Mouse (Mus musculus) olfactory bulb, adult 2 months (tissue): ENCODE measurements around the gene Arid5b. TPM values are rescaled to one million over a fixed set of nuclear protein-coding genes. Genes with fewer than 3 reads are reported as not detected.

Experiments used
- H3K27ac ChIP-seq: fragments of 200-500 bp; 2 replicates; pipeline ENCODE4 v1.5.1; 2012; ENCODE audit warnings: low read depth, low read length; ENCODE audit not compliant: insufficient read depth
- H3K4me1 ChIP-seq: fragments of 200-500 bp; 2 replicates; pipeline ENCODE4 v1.6.1; 2012; ENCODE audit warnings: low read length; ENCODE audit not compliant: control insufficient read depth, insufficient read depth
- H3K4me3 ChIP-seq: fragments of 200-500 bp; 2 replicates; pipeline ENCODE4 v1.5.1; 2012; ENCODE audit warnings: mild to moderate bottlenecking, low read depth, low read length, moderate library complexity; ENCODE audit not compliant: insufficient read depth
- CTCF ChIP-seq: fragments of 200-500 bp; IDR thresholded peaks from 2 replicates; pipeline ENCODE4 v1.5.1; 2012; ENCODE audit warnings: low read depth, mild to moderate bottlenecking, low read length, moderate library complexity; ENCODE audit not compliant: insufficient read depth
- POLR2A ChIP-seq: fragments of 200-500 bp; IDR thresholded peaks from 2 replicates; pipeline ENCODE4 v1.6.1; 2012; ENCODE audit warnings: mild to moderate bottlenecking, low read depth, low read length, moderate library complexity; ENCODE audit not compliant: insufficient read depth
- WGBS: fragments of 180-500 bp; shearing (Covaris S2); methylation state at CpG from one replicate; pipeline ENCODE4 v1.1.7; 2018; 5-methylcytosine and 5-hydroxymethylcytosine counted together
- polyA plus RNA-seq: library from polyadenylated mRNA; stranded (reverse); fragments of >200 nt; gene quantifications from 2 replicates; pipeline ENCODE4 v1.2.4, GENCODE M21; 2012; ENCODE audit warnings: low replicate concordance; ENCODE audit not compliant: missing spikeins, insufficient read depth, insufficient read length

The Arid5b gene
- polyA plus RNA-seq, 1 experiment, result not detected

DNA sequence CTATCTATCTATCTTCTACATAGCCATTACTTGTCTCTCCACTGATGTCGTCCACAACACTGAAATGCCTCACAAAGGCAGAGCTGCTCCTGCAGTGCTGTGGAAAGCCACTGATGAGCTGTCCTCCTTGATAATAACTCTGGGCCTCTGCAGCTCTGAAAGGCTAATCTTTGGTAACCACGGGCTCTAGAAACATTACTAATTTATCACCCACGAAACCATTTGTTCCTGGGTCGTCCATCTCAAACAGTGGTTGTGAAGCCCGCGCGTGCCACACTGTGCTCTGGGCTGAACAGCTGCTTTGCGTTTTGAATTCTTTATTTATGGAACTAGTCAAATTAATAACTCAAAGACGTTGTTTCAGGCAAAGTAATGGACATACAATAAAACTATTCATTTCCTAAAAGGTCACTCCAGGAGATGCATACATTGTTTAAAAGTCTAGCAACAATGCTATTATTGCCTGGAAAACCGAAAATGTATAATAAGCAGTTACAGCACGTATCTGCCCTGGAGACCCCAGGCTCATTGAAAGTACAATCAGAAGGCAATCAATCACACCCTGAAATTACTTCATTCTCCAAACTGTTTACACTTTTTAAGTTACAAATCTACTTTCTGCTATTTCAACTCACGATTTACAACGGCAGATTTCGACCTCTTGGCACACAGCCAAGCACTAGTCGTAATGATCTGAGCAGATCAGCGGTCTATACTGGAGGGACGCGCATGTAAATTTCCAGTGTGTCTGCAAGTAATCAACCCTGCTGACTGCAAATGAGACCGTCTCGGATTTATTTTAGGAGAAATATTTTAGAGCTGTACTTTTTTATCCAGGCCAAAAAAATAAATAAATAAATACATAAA lies 70.5 kb downstream of the Arid5b start:
- Histone ChIP-seq H3K4me3 (no peak overlapping the region), H3K27ac (no peak overlapping the region), H3K4me1 (peaks cover 2% of the 10 kb centered on the region; the same call in 1 of the 2 replicates)
- WGBS, result 26% methylated on average over 20 of the region's 20 CpGs
- TF ChIP-seq CTCF (no peak), POLR2A (no peak)

DNA sequence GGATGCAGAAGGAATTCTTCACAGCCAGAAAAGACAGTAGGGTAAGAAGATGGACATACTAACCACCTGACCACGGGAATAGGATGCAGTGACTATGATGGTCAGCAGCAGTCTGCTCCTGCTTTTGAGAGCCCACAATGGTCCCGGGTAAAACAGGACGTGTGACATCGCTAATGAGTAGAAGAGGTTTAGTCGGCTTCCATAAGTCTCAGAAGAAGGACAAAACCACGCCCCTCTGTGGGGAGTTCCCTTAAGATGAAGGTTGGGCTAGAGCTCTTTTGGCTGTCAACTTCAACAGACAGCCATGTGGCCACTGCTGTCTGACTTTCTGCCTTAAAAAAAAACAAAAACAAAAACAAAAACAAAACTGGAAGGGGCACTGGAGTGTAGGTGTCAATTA lies 74.1 kb downstream of the Arid5b start:
- TF ChIP-seq POLR2A (no peak), CTCF (no peak)
- Histone ChIP-seq H3K4me3 (no peak overlapping the region), H3K4me1 (peaks cover 2% of the 10 kb centered on the region; the same call in 1 of the 2 replicates), H3K27ac (no peak overlapping the region)
- WGBS, result 90% methylated on average over 6 of the region's 6 CpGs

DNA sequence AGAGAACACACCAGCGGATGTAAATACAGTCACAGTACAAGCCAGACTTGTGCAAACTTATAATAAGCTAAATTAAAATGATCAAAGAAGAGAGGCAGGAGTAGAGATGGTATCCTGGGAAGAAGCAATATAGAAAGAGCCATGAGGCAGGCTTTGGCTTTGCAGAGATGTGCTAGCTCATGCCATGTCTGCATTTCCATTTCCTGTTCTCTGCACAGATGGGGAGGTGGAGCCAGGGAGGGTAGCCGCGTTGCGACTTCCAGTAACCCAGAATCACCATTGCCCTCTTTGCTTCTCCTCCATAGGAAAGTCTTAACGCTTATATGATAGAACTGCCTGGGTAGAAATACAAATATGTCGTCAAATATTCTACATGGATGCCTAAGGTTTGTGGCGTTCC lies 74.7 kb downstream of the Arid5b start:
- Histone ChIP-seq H3K27ac (no peak overlapping the region), H3K4me1 (peaks cover 2% of the 10 kb centered on the region; the same call in 1 of the 2 replicates), H3K4me3 (no peak overlapping the region)
- no peak for TF ChIP-seq POLR2A
- TF ChIP-seq CTCF, result no peak
- WGBS, result 96% methylated on average over 7 of the region's 7 CpGs

DNA sequence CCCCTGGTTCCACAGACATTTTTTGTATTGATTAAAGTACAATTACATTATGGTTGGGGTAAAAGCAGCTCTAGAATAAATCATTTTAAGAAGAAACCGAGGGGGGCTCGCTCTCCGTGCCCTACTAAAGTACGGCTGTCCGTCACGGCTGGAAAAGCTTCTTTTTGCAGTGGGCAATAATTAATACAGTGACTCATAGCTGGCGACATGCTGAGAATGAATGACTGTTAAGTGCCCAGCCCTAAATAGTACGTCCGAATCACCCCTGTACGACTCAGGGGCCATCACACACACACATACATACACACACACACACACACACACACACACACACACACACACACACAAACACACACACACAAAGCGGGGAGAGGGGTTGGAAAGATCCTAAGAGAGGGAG lies 75.2 kb downstream of the Arid5b start:
- Histone ChIP-seq H3K4me1 (peaks cover 2% of the 10 kb centered on the region; the same call in 1 of the 2 replicates), H3K27ac (no peak overlapping the region), H3K4me3 (no peak overlapping the region)
- TF ChIP-seq POLR2A (no peak), CTCF (no peak)
- WGBS, result 63% methylated on average over 11 of the region's 11 CpGs

DNA sequence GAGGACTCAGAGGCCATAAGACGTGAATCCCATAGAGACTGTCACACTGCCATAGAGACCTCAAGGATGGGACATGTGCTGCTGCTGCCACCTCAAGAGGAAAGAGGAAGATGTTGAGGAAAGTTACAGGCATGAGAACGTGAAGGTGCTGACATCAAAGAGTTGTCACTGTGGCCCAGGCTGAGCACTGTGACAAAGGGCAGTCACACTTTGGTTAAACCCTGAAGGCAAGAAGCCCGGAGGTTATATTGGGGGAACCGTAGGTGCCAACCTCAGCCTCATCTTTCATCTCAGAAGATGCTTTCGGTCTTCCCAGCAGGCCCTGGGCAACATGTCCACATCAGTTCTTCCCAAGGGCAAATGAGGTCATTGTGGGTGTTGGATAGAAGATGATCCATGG lies 79.1 kb downstream of the Arid5b start:
- no peak overlapping the region for H3K4me3 ChIP-seq
- H3K4me1 ChIP-seq, result no peaks in the 10 kb centered on the region
- TF ChIP-seq CTCF (no peak), POLR2A (no peak)
- WGBS, result 98% methylated on average over 5 of the region's 5 CpGs
- no peak overlapping the region for H3K27ac ChIP-seq

DNA sequence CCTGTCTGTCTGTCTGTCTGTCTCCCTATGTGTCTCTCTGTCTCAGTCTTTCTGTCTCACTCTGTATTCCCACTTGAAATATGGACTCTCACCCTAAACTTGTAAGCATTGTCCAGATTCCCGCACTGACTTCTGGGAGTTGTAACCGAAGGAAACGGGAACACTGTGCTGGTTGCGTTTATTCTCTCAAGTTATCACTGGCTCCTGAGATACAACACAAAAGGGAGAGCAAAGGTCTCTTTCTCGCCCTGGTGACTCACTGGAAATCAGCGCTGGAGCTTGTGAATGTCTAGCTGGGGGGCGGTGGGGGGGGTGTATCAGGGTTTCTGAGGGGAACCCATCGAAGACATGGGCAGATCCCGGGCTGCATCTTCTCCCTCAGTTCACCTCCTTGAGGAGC lies 82.2 kb downstream of the Arid5b start:
- no peaks in the 10 kb centered on the region for H3K4me1 ChIP-seq
- TF ChIP-seq CTCF, result no peak
- no peak for TF ChIP-seq POLR2A
- H3K27ac ChIP-seq, result no peak overlapping the region
- H3K4me3 ChIP-seq, result no peak overlapping the region
- WGBS, result 85% methylated on average over 9 of the region's 9 CpGs

DNA sequence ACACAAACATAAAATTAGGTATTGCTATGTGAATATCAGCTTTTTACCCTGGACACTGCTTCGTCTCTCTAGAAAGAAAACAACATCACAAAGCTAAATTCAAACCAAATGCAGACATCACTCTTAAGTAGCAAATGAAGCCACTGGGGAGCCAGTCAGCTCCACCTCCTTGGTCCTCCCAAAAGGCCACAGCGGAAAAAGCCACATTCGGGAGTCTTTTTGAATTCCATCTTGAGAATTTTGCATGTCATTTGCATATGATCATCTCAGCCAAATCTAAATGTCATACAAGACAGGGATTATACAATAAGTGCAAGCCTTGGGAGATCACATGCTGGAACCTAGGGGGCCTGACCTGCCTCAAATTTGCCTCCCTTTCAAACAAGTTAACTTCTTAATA lies 85.0 kb downstream of the Arid5b start:
- WGBS, result 77% methylated on average over 3 of the region's 3 CpGs
- no peak overlapping the region for H3K27ac ChIP-seq

DNA sequence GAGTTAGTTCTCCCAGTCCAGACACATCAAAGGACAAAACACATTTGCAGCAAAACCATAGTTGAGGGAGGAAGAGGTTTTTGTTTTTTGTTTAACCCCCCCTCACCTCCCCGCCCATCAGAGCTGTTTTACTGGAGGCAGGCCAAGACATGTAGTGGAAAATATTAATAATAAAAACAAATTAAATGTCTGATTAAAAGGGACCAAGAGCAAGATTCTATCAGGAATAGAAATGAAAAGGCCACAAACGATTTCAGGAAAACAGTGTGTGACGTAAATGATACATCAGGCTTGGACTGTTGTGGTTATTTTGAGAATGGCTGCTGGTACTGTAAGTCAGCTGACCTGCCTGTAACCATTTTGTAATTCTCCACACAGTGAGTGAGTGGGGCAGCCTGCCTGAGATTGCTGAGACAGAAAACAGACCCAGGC lies 85.7 kb downstream of the Arid5b start:
- H3K4me3 ChIP-seq, result no peak overlapping the region
- no peak for TF ChIP-seq CTCF
- TF ChIP-seq POLR2A, result no peak
- no peak overlapping the region for H3K27ac ChIP-seq
- no peaks in the 10 kb centered on the region for H3K4me1 ChIP-seq
- WGBS, result 60% methylated on average over 3 of the region's 3 CpGs

More for the DNA sequence above, 85.0 kb downstream of the Arid5b start:
- no peaks in the 10 kb centered on the region for H3K4me1 ChIP-seq
- H3K4me3 ChIP-seq, result no peak overlapping the region
- no peak for TF ChIP-seq CTCF
- no peak for TF ChIP-seq POLR2A

DNA sequence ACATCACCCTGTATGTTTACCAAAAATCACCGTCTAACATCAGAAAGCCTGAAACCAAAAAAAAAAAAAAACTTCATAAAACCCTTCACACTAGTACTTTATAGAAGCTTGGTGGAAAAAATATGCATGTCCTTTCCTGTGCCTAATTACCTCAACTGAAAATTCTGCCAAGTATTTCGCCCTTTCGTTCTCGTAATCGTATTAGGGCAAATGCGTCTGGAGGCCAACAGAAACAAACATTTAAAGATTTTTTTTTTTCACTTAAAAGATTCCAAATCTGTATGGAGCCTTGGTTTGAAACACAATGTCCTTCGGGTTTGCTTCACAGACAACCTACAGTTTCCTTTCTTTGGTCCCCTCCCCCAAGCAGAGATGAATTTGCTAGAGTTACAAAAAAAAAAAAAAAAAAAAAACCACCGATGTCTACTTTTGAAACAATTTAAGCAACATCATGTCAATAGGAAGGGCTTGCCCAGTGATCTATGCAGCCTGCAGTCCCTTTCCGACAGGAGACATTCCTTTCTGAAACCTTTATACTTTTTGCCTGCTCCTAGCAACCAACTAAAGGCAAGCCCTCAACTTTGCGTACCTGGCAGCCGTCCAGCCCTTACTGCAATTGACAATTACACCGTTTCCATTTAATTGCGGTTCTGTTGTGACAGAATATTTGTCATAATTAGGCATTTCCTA lies 86.7 kb downstream of the Arid5b start:
- no peak for TF ChIP-seq POLR2A
- no peak for TF ChIP-seq CTCF
- H3K4me1 ChIP-seq, result no peaks in the 10 kb centered on the region
- WGBS, result 11% methylated on average over 13 of the region's 13 CpGs
- no peak overlapping the region for H3K4me3 ChIP-seq
- H3K27ac ChIP-seq, result no peak overlapping the region
